Comparison of ENCODE assay signal across 9 mouse cellular contexts in genomic region chr12:111672581-111672980, GRCm38 (mm10). TPM values are rescaled to one million over a fixed set of nuclear protein-coding genes. Genes with fewer than 3 reads are reported as not detected.
DNase-seq lines count a peak whose midpoint lies in the region; ATAC-seq and TF ChIP-seq lines count a peak whose summit lies in the region.
"Had no signal": no experiment of that assay in that cellular context is flagged by ENCODE, and none has a peak within 500 bp of the region (broad histone marks: within the 10 kb centered on the region; RNA-seq: fewer than 3 reads in every experiment).

No protein-coding gene starts in this region.

- TF ChIP-seq CTCF in liver, postnatal 0 days (IDR thresholded peaks at IDR 0.05; ENCODE audit: low read depth): no peak

- no peak for DNase-seq in heart, postnatal 10 days
- peak; percentile 81 for DNase-seq in ZHBTc4 (ENCODE audit: low read depth, low spot score)
- no peak for DNase-seq in hindbrain, embryonic 11.5 days (ENCODE audit: low spot score)
- no peak for DNase-seq in liver, postnatal 0 days
- DNase-seq in left cerebral cortex, postnatal 25 days (ENCODE audit: low spot score in 2 of 2): no peak
- DNase-seq in left cerebral cortex, adult 8-10 months (ENCODE audit: low spot score in 2 of 2): no peak

- peak overlapping the region; percentile 88 for H3K9ac ChIP-seq in heart, embryonic 13.5 days
- peak overlapping the region; percentile 96 for H3K9ac ChIP-seq in hindbrain, embryonic 11.5 days (ENCODE audit: low read depth, low read length)
- no peak overlapping the region for H3K9ac ChIP-seq in liver, postnatal 0 days (replicated peaks)

- 10% methylated on average over 12 of the region's 12 CpGs for WGBS in heart, embryonic 13.5 days
- WGBS in hindbrain, embryonic 11.5 days: 11% methylated on average over 12 of the region's 12 CpGs
- 14% methylated on average over 12 of the region's 12 CpGs for WGBS in liver, postnatal 0 days (ENCODE audit: insufficient replicate concordance)

- H3K4me1 ChIP-seq in heart, embryonic 13.5 days: peaks cover 74% of the 10 kb centered on the region
- H3K4me1 ChIP-seq in hindbrain, embryonic 11.5 days (replicated peaks; ENCODE audit: control insufficient read depth, insufficient read depth, low read length): peaks cover 8% of the 10 kb centered on the region; the same call in 1 of the 2 replicates
- peaks cover 41% of the 10 kb centered on the region for H3K4me1 ChIP-seq in liver, postnatal 0 days (ENCODE audit: insufficient read depth)

- peaks cover 32% of the 10 kb centered on the region for H3K27me3 ChIP-seq in heart, embryonic 13.5 days (replicated peaks)
- H3K27me3 ChIP-seq in hindbrain, embryonic 11.5 days (ENCODE audit: control insufficient read depth, insufficient read depth, low read length): no peaks in the 10 kb centered on the region
- peaks cover 42% of the 10 kb centered on the region for H3K27me3 ChIP-seq in liver, postnatal 0 days (ENCODE audit: insufficient read depth, low read length)
- H3K27me3 ChIP-seq: CH12.LX had no signal

- peak overlapping the region; percentile 75 for H3K4me3 ChIP-seq in heart, embryonic 13.5 days
- H3K4me3 ChIP-seq in hindbrain, embryonic 11.5 days (ENCODE audit: low read depth, low read length): peak overlapping the region; percentile 81
- peak overlapping the region; percentile 48 for H3K4me3 ChIP-seq in liver, postnatal 0 days (ENCODE audit: low read depth, low read length)

- no peaks in the 10 kb centered on the region for H3K9me3 ChIP-seq in heart, embryonic 13.5 days
- H3K9me3 ChIP-seq in hindbrain, embryonic 11.5 days (ENCODE audit: control insufficient read depth, low read length): no peaks in the 10 kb centered on the region
- no peaks in the 10 kb centered on the region for H3K9me3 ChIP-seq in liver, postnatal 0 days (ENCODE audit: low read length)

- no peak overlapping the region for H3K27ac ChIP-seq in heart, embryonic 13.5 days (replicated peaks)
- peak overlapping the region; percentile 76 for H3K27ac ChIP-seq in hindbrain, embryonic 11.5 days (ENCODE audit: low read depth, low read length)
- no peak overlapping the region for H3K27ac ChIP-seq in liver, postnatal 0 days (ENCODE audit: low read depth)

- peak overlapping the region; percentile 99 for H3K4me2 ChIP-seq in heart, embryonic 13.5 days
- peak overlapping the region; percentile 93 for H3K4me2 ChIP-seq in hindbrain, embryonic 11.5 days (replicated peaks; ENCODE audit: low read depth, low read length)
- H3K4me2 ChIP-seq in liver, postnatal 0 days (ENCODE audit: low read depth, low read length): peak overlapping the region; percentile 72

- intact Hi-C loops in heart, postnatal 10 days (cut with DNase I): no loop called here
- intact Hi-C loops in left cerebral cortex, postnatal 25 days (cut with DNase I): no loop called here

- TF ChIP-seq EP300 in liver, postnatal 0 days (IDR thresholded peaks at IDR 0.05; ENCODE audit: low read depth): no peak

- H3K36me3 ChIP-seq in heart, embryonic 13.5 days: no peaks in the 10 kb centered on the region
- no peaks in the 10 kb centered on the region for H3K36me3 ChIP-seq in hindbrain, embryonic 11.5 days (ENCODE audit: control insufficient read depth, insufficient read depth, low read length)
- H3K36me3 ChIP-seq in liver, postnatal 0 days (replicated peaks; ENCODE audit: insufficient read depth, low read length): no peaks in the 10 kb centered on the region

- ATAC-seq in heart, embryonic 13.5 days (ENCODE audit: extremely low read depth, insufficient number of reproducible peaks, low FRiP score, low TSS enrichment): no peak
- no peak; the same call in 1 of the 2 replicates for ATAC-seq in hindbrain, embryonic 11.5 days (ENCODE audit: low FRiP score)
- ATAC-seq in liver, postnatal 0 days: no peak
- no peak for ATAC-seq in inflammation-experienced regulatory T-cells, adult 6 months

RNA-seq across cellular contexts. Expression of gene Ckb, which starts 0.4 kb away (rescaled TPM):
- 279 and 320 TPM in 2 replicates for polyA plus RNA-seq in heart, embryonic 13.5 days (2015; fragmentation: Nextera tagmentation; extraction: Ambion mirVana)
- 100 to 1,000 TPM; 127 to 140 TPM for total RNA-seq in heart, postnatal 10 days (2021)
- 2,103 and 2,160 TPM in 2 replicates for polyA plus RNA-seq in hindbrain, embryonic 11.5 days (2014; fragmentation: Nextera tagmentation; extraction: Ambion mirVana)
- polyA plus RNA-seq in liver, postnatal 0 days (2015; fragmentation: Nextera tagmentation; extraction: Ambion mirVana): 28.1 and 32.7 TPM in 2 replicates
- polyA plus RNA-seq in inflammation-experienced regulatory T-cells, adult 6 months (2017; shearing (Covaris generic)): 10 to 100 TPM; 24.2 to 37.2 (median 31.8) TPM
- total RNA-seq in left cerebral cortex, postnatal 25 days (2021): 1,000 to 10,000 TPM; 1,727 to 1,729 TPM
- total RNA-seq in left cerebral cortex, adult 8-10 months (2022): 1,000 to 10,000 TPM; 1,860 to 1,987 (median 1,908) TPM

RNA-seq across cellular contexts. Expression of gene Trmt61a, which starts 5.3 kb away (rescaled TPM):
- polyA plus RNA-seq in heart, embryonic 13.5 days (2015; fragmentation: Nextera tagmentation; extraction: Ambion mirVana): 7.8 and 8.3 TPM in 2 replicates
- total RNA-seq in heart, postnatal 10 days (2021): 1 to 10 TPM; 6.4 to 8.3 TPM
- polyA plus RNA-seq in hindbrain, embryonic 11.5 days (2014; fragmentation: Nextera tagmentation; extraction: Ambion mirVana): 4.5 and 5.0 TPM in 2 replicates
- 4.3 and 5.7 TPM in 2 replicates for polyA plus RNA-seq in liver, postnatal 0 days (2015; fragmentation: Nextera tagmentation; extraction: Ambion mirVana)
- polyA plus RNA-seq in inflammation-experienced regulatory T-cells, adult 6 months (2017; shearing (Covaris generic)): 1 to 10 TPM; 3.2 to 4.4 (median 3.3) TPM
- total RNA-seq in left cerebral cortex, postnatal 25 days (2021): 10 to 100 TPM; 17.1 to 17.4 TPM
- 10 to 100 TPM; 18.6 to 22.6 (median 20.8) TPM for total RNA-seq in left cerebral cortex, adult 8-10 months (2022)

RNA-seq across cellular contexts. Expression of gene Bag5, which starts 40.5 kb away (rescaled TPM):
- 35.4 and 41.6 TPM in 2 replicates for polyA plus RNA-seq in heart, embryonic 13.5 days (2015; fragmentation: Nextera tagmentation; extraction: Ambion mirVana)
- 10 to 100 TPM; 29.1 to 32.7 TPM for total RNA-seq in heart, postnatal 10 days (2021)
- polyA plus RNA-seq in hindbrain, embryonic 11.5 days (2014; fragmentation: Nextera tagmentation; extraction: Ambion mirVana): 61.5 and 63.3 TPM in 2 replicates
- polyA plus RNA-seq in liver, postnatal 0 days (2015; fragmentation: Nextera tagmentation; extraction: Ambion mirVana): 16.7 TPM in 2 replicates
- 10 to 100 TPM; 22.0 to 40.1 (median 36.7) TPM for polyA plus RNA-seq in inflammation-experienced regulatory T-cells, adult 6 months (2017; shearing (Covaris generic))
- total RNA-seq in left cerebral cortex, postnatal 25 days (2021): 10 to 100 TPM; 53.9 to 56.9 TPM
- total RNA-seq in left cerebral cortex, adult 8-10 months (2022): 10 to 100 TPM; 59.0 to 65.9 (median 59.6) TPM

RNA-seq across cellular contexts. Expression of gene Apopt1, which starts 40.5 kb away (rescaled TPM):
- polyA plus RNA-seq in heart, embryonic 13.5 days (2015; fragmentation: Nextera tagmentation; extraction: Ambion mirVana): 41.0 and 45.5 TPM in 2 replicates
- 10 to 100 TPM; 39.6 to 41.5 TPM for total RNA-seq in heart, postnatal 10 days (2021)
- polyA plus RNA-seq in hindbrain, embryonic 11.5 days (2014; fragmentation: Nextera tagmentation; extraction: Ambion mirVana): 52.5 and 54.2 TPM in 2 replicates
- 21.5 and 22.1 TPM in 2 replicates for polyA plus RNA-seq in liver, postnatal 0 days (2015; fragmentation: Nextera tagmentation; extraction: Ambion mirVana)
- 10 to 100 TPM; 55.8 to 85.0 (median 74.3) TPM for polyA plus RNA-seq in inflammation-experienced regulatory T-cells, adult 6 months (2017; shearing (Covaris generic))
- 10 to 100 TPM; 37.0 to 40.0 TPM for total RNA-seq in left cerebral cortex, postnatal 25 days (2021)
- 10 to 100 TPM; 38.6 to 41.1 (median 39.6) TPM for total RNA-seq in left cerebral cortex, adult 8-10 months (2022)
